Mouse (Mus musculus): Measurements from ENCODE around the gene Pde12.

Gene Pde12

GRCm38 (mm10) chr14:26643006-26643624, 26.6 kb downstream of the Pde12 start:
- DNase-seq (ENCODE audit: inconsistent ontology term), result no peak

- no peak for DNase-seq (ENCODE audit: inconsistent ontology term)
These were observed 29.7 kb downstream of the Pde12 start for GRCm38 (mm10) chr14:26639961-26640360.

- peak; percentile 32 for DNase-seq (ENCODE audit: inconsistent ontology term)
These were observed 30.4 kb downstream of the Pde12 start for GRCm38 (mm10) chr14:26639251-26639650.

GRCm38 (mm10) chr14:26638708-26639084, 31.0 kb downstream of the Pde12 start:
- DNase-seq (ENCODE audit: inconsistent ontology term), result peak; percentile 85

- peak; percentile 99 for DNase-seq (ENCODE audit: inconsistent ontology term)
These were observed 31.6 kb downstream of the Pde12 start, which contains the start of gene Arf4 for GRCm38 (mm10) chr14:26637851-26638707. Gene Arf4, plus strand, starts transcription at chr14:26638074.

GRCm38 (mm10) chr14:26637025-26637850, 32.4 kb downstream of the Pde12 start:
- DNase-seq (ENCODE audit: inconsistent ontology term), result peak; percentile 79

GRCm38 (mm10) chr14:26626605-26627140, 43.0 kb downstream of the Pde12 start:
- DNase-seq (ENCODE audit: inconsistent ontology term), result no peak

GRCm38 (mm10) chr14:26625301-26625700, 44.4 kb downstream of the Pde12 start:
- DNase-seq (ENCODE audit: inconsistent ontology term), result no peak

- DNase-seq (ENCODE audit: inconsistent ontology term), result no peak
These were observed 59.0 kb downstream of the Pde12 start for GRCm38 (mm10) chr14:26610689-26611088.

Data from Muller cell, postnatal 12 days (primary cell).